Mouse (Mus musculus) natural killer cell, adult 2 months (primary cell): ENCODE results near the gene Ace2.

Experiments used
- DNase-seq, 2 experiments: peaks; one replicate each; pipeline ENCODE4 v3.0.0; 2022; ENCODE audit warnings: low spot score in 2 of 2

The Ace2 gene

DNA sequence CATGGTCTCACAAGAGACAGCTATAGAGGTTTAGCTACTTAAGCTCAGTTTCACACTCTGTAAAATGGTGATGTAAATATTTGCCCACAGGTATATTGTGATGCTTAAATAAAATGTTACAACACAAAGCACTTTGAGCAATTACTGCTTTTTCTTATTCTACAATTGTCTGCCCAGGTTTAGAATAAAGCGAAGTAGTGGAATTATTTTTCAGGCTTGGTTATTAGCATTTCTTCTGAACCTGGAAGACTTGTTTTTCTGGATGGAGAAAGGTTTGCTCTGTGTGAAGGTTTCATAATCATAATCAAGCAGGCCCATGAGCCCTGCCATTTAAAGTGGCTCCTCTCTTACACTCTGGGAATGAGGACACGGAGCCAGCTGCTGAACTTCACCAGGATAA, at the start of gene Ace2:
Gene Ace2 (plus strand): TSS at position 301 of the 400 bp plus-strand sequence.
- DNase-seq = no peak

DNA sequence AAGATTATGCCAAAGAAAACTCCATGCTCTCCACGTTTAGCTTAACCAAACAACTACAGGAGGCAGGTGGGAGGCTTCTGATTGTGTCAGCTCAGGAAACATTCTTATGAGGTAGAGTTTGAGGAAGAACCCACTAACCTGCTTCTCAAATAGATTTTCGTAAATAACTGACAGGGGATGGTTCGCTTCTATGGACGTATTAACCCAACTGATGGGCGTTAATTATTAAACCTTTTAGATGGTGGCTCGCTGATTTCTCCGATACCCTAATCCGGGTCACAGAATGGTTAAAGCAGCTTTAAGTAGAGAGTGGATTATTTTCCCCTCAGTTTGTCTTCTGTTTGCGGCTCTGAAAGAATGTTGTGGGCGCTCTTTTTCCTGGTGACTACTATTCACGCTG, 49.2 kb upstream of the Ace2 start:
- no peak for DNase-seq

DNA sequence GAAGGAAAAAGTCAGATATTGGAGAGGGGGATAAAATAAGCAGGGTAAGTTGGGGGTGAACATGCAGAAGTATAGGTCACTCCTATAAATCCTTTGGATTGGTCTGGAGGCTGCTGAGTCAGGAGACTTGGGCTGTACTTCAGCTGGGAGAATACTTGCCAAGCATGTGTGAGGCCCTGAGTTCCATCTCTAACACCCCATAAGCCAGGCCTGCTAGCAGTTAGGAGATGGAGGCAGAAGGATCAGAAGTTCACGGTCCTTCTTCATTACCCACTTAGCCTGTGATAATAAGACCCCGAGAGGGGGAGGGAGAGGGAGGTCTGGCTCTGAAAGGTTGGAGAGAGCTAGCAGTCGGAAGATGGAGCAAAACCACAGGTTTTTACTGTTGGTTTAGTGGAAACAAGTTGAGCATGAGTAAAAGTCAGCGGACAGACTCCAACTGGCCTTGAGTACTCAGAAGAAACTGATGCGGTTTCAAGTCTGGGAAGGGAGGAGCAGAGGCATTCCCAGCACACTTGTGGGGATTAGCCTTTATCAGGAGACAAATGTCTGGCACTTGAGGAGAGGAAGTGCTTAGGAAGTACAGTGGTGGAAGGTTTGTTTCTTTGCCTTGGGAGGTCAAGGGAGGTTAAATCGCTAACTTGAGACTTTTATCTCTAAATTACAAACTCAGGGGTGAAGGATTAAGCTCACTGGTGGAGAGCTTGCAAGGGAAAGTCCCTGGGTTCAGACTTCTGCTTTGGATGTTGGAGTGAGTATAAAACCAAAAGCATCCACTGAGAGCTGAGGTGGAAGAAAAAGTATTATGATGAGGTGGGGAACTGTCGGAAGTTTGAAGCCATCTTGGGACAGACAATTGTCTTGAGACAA, 46.6 kb upstream of the Ace2 start:
- no peak for DNase-seq

DNA sequence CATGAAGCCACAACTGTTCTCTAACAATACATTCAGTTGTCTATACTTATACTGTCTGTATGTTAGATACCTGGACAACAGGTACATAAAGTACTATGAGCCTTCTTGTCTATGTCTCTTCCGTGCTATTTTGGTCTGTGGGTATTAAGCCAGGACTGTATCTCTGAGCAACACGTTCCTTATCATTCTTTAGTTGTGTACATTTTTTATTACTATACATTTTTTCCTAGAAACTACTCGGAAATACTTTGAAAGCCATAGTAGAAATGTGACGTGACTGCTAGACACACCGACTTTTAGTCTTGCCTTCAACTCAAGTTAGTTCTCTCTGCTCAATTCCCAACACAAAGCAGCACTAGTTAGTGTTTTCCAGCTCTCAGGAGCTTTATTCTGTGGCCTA, 45.7 kb upstream of the Ace2 start:
- DNase-seq = no peak

DNA sequence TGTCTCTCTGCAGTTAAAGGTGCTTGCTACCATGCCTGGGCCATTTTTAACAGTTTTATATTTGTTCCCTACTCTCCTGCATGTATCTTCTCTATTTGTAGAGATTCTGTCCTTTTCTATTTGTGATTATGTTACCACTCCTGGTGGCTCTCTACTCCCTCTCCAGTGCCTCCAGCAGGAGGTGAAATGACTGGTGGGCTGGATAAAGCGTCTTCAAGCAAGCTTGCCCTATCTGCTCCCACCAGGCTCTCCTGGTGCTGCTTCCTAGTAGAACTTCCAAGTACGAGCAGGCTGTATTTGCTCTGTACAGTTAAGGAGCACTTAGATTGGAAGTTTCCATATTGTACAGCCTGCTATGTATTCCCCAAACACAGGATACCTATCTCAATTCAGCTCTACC, 43.3 kb upstream of the Ace2 start:
- no peak for DNase-seq

DNA sequence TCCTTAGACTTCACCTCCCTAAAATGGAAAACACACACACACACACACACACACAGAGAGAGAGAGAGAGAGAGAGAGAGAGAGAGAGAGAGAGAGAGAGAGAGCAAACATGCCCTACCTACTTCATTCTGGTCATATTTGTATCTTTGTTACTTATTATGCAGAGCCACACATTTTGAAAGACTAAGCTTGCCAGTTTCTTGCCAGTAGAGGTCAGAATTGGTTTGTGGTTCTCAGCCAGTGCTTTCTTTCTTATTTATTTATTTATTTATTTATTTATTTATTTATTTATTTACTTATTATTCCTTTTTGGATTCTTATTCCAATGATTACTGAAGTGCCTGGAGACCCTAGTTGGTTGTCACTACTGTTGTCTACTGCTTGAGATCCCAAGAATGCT, 37.6 kb upstream of the Ace2 start:
- no peak for DNase-seq

DNA sequence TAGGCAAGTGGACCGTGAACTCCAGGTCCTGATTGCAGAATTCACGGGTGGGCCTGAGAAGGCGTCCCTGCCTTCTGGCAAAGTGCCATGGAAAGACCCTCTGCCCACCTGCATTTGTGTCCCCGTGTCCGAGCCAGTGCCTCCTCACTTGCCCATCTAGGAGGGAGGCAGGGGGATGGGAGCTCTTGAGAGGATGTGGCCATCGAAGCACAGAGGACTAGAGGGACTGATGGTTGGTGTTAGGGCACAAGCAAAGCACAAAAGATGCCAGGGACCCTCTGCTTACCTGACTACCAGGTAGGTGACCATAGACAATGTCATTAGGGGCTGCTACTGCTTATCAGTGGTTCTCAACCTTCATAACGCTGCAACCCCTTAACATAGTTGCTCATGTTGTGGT, 36.9 kb upstream of the Ace2 start:
- DNase-seq = no peak

DNA sequence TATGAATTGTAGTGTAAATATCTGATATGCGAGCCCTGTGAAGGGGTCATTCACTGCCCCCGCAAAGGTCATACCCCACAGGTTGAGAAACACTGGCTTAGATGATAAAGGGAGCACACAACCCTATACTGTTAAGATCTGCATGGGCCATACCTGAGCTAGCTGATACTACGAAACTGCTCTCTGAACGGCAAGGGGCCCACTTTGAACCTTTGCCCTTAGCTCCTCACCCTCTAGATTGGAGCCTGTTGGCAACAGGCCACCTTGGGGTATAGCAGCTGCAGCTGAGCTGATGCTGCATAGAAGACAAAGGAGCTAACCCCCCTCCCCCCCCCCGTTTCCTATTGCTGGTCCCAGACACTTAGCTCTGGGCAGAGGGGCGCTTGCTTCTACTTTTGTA, 36.5 kb upstream of the Ace2 start:
- no peak for DNase-seq

DNA sequence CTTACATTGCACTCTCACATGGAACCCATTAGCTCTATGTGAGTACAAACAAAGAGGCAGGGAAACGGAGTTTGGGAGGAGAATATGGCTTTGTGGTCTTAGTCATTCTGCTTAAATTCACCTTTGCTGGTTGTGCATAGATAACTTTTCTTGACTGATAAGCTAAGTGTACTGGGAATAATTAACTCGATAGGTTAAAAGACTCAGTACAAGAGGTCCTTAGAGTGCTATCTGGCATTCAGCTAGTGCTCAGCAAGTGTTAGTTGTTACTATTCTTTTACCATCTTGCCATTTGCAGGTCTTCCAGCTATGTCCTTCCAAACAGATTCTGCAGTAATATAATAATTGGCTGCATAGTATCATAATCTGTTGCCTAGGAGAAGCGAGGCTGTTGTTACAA, 28.0 kb upstream of the Ace2 start:
- no peak for DNase-seq

DNA sequence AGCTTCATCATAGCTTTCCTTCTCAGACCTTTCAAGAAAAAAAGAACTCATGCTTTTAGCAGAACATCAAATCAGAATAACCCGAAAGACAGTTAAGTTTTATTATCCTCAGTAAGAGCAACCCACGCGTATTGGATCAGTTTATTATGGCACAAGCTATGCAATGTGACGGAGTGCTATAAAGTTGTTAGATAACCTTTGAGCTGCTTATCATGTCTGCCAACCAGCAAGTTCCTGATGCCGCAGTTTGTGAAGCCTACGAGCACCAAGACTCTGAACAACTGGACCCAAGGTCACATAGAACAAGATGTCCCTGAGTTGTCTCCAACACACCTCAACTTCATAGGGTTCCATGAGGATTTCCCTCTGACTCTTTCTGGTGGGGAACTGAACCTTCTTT, 25.4 kb upstream of the Ace2 start:
- DNase-seq = no peak

DNA sequence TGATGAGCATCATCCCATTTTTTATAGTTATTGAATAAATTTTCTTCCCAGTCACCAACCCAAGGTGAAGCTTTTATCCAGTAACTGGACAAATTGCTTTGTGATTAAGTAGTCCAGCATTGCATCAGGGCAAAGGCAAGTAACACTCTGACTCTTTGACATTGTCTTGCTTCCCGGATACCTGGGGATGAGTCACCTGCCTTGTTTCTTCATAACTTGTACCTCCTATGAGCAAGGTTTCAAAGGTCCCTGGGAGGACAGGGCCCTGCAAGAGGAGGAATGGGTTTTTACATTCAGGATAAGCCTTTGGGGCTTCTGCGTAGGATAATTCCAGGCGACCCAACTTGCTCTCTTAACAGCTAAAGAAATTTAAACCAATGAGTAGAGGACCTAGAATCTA, 15.2 kb upstream of the Ace2 start:
- DNase-seq = no peak

DNA sequence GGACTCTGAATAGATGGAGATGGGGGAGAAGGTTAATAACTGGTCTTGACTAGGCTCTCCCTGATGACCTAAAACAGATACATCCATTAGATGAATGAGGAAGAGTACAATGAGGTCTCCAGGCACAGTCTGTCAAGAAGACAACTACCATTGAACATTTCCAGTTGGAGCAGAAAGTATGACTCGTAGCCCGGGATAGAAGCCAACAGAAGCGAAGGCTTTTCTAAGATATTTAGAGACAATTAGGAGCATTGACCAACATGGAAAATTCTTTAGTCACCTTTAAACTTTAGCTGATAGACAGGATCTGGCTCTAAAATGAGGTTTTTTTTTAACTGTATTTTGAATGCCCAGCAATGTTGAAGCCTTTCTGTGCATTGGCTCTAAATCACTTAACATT, 5.6 kb upstream of the Ace2 start:
- DNase-seq = no peak

DNA sequence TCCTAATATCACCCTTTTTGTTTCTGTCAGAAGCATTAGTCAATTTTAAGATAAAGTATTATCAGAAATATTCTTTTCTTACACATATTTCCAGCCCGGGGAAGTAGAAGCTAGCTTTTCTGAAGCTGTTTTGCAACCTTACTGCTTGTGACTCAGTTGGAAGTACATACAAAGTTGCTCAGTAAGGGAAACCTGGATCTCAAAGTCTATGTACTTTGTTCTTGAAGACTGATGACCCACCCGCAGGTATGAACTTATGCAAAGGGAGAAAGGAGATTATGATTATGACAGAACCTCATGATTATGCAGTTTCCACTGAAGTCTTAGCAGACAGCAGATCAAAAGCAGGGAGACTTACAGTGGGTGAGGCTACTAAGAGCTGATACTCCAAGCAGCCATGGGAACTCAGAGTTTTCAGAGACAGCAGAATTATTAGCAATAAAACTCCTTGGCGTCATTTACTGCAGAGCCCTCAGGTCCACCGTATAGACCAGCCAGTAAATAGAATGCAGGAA, 3.8 kb upstream of the Ace2 start:
- no peak for DNase-seq

DNA sequence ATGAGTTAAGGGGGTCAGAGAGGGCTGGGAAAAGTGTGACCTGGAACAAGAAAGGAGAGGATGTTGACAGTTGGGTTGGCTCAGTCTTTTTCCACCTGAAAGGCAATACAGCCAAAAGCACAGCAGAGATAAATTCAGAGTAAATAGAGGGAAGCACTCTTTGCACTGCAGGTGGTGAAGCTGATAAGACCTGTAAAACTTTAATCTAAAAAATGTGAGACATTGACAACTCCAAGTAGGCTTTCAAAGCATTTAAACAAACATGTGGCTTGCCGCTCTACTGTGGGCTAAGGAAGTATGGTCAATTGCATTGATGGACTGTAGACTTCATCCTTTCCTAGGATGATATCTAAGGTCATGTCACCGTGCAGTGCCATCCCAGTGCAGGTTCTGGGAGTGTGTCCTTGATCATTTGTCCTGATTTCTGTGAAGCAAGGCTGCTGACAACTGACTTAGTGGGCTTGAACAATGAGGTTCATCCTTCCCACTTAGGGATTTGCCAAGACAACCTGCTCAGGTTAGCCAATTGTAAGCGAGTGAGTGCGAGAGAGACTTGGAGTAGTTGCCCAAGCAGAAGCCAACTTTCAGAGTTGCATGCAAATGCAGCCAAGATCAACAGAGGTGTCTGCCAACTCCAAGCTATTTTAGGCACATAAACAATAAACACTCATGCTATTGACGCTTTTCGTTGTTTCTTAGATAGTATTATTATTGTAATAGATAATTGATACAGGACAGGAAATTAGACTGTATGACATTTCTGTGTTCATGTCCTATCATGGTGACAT, 6.5 kb downstream of the Ace2 start:
- no peak for DNase-seq

DNA sequence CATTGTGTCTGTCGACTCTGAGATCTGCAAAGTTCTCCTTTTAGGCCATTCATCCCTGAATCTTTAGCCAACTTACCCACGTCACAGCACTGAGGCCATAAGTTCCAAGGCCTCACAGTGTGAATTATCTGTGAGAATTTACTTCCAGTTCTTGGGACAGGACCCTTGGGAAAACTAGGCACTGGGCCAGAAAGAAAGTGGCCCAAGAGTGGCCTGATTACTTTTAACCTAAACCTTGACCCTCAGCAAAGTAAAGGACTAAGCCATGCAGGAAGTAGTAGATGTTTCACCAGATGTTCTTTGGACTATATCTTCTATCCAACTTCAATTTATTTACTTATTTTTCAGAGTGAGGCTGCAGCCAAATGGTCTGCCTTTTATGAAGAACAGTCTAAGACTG, 13.6 kb downstream of the Ace2 start:
- DNase-seq = no peak

DNA sequence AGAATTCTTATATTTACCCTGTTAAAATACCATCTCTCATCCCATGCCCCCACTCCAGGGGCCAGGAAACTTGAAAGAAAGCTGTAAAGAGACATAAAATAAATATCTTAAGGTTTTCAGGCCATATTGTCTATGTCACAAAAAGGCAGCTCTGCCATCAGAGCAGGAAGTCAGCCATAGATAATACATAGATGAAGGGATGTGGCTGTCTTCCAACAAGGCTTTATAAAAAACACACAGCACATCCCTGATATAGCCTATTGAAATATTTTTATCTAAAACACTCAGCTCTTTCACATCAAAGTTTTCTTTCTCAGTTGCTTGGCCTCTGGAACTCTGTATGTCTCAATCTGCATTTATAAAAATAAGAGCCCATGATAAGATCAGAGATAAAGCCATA, 14.5 kb downstream of the Ace2 start:
- no peak for DNase-seq

DNA sequence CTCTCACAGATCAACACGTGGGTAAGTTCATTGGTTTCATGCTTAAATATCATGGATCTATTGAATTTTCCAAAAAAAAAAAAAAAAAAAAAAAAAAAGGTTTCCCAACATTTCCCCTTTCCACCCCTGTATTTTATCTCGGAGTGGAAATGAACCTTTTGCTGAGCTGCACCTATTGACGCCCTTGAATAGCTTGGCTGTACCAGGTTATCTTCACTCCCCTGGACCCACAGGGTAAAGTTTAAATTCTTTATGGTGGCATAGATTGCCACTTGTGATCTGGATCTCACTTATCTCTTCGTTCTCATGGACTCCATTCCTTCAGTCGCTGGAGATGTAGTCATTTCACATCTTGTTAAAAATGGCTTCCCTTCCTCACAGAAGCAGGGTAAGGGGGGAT, 15.5 kb downstream of the Ace2 start:
- no peak for DNase-seq

DNA sequence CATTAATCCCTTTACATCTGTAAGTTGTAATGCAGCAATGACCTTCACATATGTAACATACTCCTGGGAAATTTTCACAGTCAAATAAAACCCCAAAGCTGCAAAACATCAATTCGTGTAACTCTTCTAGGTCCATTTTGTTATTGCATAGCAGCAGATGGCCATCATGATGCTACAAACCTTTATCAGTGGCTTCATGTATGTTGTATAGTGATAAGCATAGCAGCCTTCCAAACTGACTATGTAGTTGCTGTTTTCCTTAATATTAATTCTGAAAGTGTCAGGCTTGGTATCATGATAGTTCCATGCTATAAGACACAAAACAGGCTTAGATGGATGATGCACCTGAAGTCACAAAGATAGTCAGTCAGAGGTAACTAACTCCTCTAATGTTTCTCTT, 25.5 kb downstream of the Ace2 start:
- no peak for DNase-seq

DNA sequence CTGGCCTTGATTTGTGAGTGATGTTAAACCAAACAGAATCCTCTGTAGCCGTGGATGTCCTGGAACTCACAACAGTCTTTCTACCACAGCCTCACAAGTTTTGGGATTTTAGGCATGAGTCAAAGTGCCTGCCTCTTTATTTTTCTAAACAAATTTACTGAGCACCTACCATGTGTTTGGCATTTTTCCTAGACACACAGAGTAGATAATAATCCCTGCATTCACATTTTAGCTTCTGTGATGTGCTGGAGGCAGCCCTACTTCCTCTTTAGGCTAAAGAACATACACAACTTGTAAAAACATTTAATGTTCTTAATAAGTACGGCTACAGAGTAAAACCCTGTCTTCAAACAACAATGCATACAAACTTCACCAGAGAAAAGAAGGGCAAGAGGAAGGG, 31.9 kb downstream of the Ace2 start:
- DNase-seq = no peak

DNA sequence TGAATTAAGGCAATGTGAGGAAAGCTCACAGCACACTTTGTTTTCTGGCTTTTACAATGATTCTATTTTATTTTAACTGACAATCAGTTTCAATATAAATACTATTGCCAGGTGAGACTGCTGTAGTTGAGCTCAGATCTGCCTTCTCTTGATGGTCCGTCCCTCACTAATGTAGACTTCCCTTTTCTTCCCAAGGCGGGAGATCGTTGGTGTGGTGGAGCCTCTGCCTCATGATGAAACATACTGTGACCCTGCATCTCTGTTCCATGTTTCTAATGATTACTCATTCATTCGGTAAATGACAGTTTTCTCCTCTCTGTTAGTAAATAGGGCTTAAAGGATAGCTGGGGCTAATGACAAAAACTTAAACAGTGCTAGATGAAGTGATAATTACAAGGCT, 34.7 kb downstream of the Ace2 start:
- DNase-seq = no peak

DNA sequence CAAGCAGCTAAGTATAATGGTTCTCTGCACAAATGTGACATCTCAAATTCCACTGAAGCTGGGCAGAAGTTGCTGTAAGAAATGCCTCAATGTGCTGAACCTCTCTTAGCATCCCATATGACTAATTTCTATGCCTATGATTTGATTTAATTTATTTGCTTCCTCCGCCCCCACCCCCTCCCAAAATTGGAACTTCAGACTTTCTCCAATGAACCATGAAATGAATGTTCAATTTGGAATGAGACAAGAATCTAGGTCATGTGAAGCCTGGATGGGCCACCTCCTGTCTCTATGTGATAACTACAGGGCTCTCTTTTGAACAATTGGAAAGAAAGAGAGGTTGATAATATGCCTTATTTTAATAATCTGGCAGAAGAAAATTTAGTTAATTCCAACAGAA, 36.2 kb downstream of the Ace2 start:
- DNase-seq = no peak

DNA sequence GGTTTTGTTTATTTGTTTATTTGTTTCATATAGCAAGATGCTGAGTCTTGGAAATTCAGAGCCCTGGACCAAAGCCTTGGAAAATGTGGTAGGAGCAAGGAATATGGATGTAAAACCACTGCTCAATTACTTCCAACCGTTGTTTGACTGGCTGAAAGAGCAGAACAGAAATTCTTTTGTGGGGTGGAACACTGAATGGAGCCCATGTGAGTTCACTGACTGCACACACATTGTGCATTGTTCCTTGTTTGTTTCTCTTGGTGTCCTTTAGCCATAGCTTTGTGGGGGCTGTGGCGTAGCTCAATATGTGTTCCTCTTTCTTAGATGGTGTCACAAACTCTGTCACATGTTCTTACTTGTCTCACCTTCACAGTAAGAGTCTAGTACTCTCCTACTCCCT, 36.6 kb downstream of the Ace2 start:
- no peak for DNase-seq

DNA sequence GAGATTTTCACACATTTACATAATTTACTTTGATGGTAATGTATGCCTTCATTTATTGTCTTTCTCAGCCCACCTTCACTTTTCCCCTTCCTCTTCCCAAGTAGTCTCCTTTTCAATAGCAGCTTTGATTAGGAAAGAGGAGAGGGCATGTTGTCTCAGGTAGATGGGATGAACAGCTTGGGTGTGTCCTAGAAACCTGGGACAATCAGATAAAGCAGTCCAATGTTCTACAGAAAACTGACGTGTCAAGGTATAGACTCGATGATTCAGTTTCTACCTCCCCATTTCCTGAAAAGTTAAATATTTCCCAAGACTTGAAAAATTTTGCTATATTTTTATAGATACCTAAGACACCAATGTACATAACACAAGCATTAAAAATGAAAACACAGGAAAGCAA, 39.7 kb downstream of the Ace2 start:
- no peak for DNase-seq
